In the genomic region with DNA sequence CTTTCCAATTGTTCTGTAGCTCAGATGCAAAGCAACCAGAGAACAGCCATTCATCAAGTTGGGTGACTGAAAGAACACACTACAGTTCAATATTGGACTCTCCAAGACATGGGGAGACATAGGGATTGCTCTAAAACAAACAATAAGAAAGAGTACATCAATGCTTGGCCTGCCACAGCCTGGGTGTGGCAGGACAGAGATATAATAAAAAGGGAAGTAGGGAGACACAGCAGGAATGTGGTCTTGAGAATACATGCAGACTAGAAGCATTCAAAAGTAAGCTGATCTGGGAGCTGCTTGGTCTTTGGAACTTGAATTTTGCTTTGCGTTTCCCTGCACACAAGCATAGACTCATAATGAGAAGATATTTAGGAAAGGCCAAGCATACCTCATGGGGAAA, we compare ENCODE assay signal across 20 mouse cellular contexts. TPM values are rescaled to one million over a fixed set of nuclear protein-coding genes. Genes with fewer than 3 reads are reported as not detected.
"Had no signal": no experiment of that assay in that cellular context is flagged by ENCODE, and none has a peak within 500 bp of the region (broad histone marks: within the 10 kb centered on the region; RNA-seq: fewer than 3 reads in every experiment).

No protein-coding gene starts in this region.

- DNase-seq: retina, postnatal 1 day; right cerebral cortex, adult 18-20 months; right cerebral cortex, postnatal 14 days; right cerebral cortex, postnatal 25 days; right cerebral cortex, postnatal 4 days; spleen, adult 18-20 months; thymus, adult 18-20 months; thymus, adult 2 months; thymus, postnatal 14 days; thymus, postnatal 25 days; thymus, postnatal 36 days; thymus, postnatal 4 days had no signal

- H3K27me3 ChIP-seq: neural tube, embryonic 12.5 days; neural tube, embryonic 13.5 days; neural tube, embryonic 15.5 days; stomach, embryonic 15.5 days had no signal

- H3K36me3 ChIP-seq: neural tube, embryonic 12.5 days; neural tube, embryonic 13.5 days; neural tube, embryonic 15.5 days; stomach, embryonic 15.5 days had no signal

- H3K9ac ChIP-seq: neural tube, embryonic 12.5 days; neural tube, embryonic 13.5 days; neural tube, embryonic 15.5 days; stomach, embryonic 15.5 days had no signal

- H3K4me3 ChIP-seq: neural tube, embryonic 12.5 days; neural tube, embryonic 13.5 days; neural tube, embryonic 15.5 days; stomach, embryonic 15.5 days had no signal

- H3K9me3 ChIP-seq: neural tube, embryonic 12.5 days; neural tube, embryonic 13.5 days; neural tube, embryonic 15.5 days; stomach, embryonic 15.5 days had no signal

- H3K4me1 ChIP-seq: neural tube, embryonic 12.5 days; neural tube, embryonic 13.5 days; neural tube, embryonic 15.5 days; stomach, embryonic 15.5 days had no signal

- H3K27ac ChIP-seq: neural tube, embryonic 12.5 days; neural tube, embryonic 13.5 days; neural tube, embryonic 15.5 days; stomach, embryonic 15.5 days; stomach, postnatal 0 days had no signal

RNA-seq across cellular contexts. Expression of gene Arsj, which starts 18.7 kb away (rescaled TPM):
- total RNA-seq: neutrophil, adult 5-6 weeks had no signal
- polyA plus RNA-seq: spleen, adult 2 months; testis, adult 2 months had no signal
